In genomic region chr11:117366426-117366825, GRCm38 (mm10) we compare ENCODE assay signal across 8 mouse cellular contexts.
DNase-seq lines count a peak whose midpoint lies in the region; ATAC-seq and TF ChIP-seq lines count a peak whose summit lies in the region.

No protein-coding gene starts in this region.

- H3K4me1 ChIP-seq in G1E (ENCODE audit: insufficient read depth, low read depth, low read length): no peaks in the 10 kb centered on the region
- no peaks in the 10 kb centered on the region for H3K4me1 ChIP-seq in hindbrain, postnatal 0 days (ENCODE audit: insufficient read depth, low read length)

- 21% methylated on average over 3 of the region's 3 CpGs for WGBS in hindbrain, postnatal 0 days

- peaks cover 18% of the 10 kb centered on the region; the same call in 1 of the 2 replicates for H3K27me3 ChIP-seq in G1E (ENCODE audit: insufficient read depth, low read length)
- no peaks in the 10 kb centered on the region for H3K27me3 ChIP-seq in hindbrain, postnatal 0 days (ENCODE audit: insufficient read depth, low read length)

- no peaks in the 10 kb centered on the region for H3K9me3 ChIP-seq in G1E (replicated peaks)
- no peaks in the 10 kb centered on the region for H3K9me3 ChIP-seq in hindbrain, postnatal 0 days (ENCODE audit: low read length)

- no peak overlapping the region for H3K27ac ChIP-seq in layer of hippocampus, adult 2 months
- H3K27ac ChIP-seq in hindbrain, postnatal 0 days: no peak overlapping the region

- H3K36me3 ChIP-seq in G1E (replicated peaks): peaks cover 23% of the 10 kb centered on the region
- H3K36me3 ChIP-seq in hindbrain, postnatal 0 days (ENCODE audit: insufficient read depth, low read length): peaks cover 3% of the 10 kb centered on the region; the same call in 1 of the 2 replicates

- peak; percentile 82 for TF ChIP-seq CTCF in layer of hippocampus, adult 2 months (conservative IDR thresholded peaks at IDR 0.05)
- TF ChIP-seq CTCF in G1E (IDR thresholded peaks at IDR 0.05; ENCODE audit: low read depth, low read length): peak; percentile 28
- peak; percentile 89 for TF ChIP-seq CTCF in hindbrain, postnatal 0 days (IDR thresholded peaks at IDR 0.05; ENCODE audit: low read depth)

- H3K4me3 ChIP-seq in layer of hippocampus, adult 2 months: no peak overlapping the region
- no peak overlapping the region for H3K4me3 ChIP-seq in G1E (ENCODE audit: low read depth, low read length)
- no peak overlapping the region for H3K4me3 ChIP-seq in hindbrain, postnatal 0 days (ENCODE audit: low read length)

- H3K4me2 ChIP-seq in hindbrain, postnatal 0 days (ENCODE audit: low read depth, low read length): no peak overlapping the region

- H3K9ac ChIP-seq in hindbrain, postnatal 0 days (replicated peaks; ENCODE audit: low read length): no peak overlapping the region

- peak; percentile 57 for DNase-seq in adrenal gland, postnatal 25 days
- DNase-seq in adrenal gland, postnatal 4 days (ENCODE audit: low spot score in 2 of 2): no peak
- DNase-seq in layer of hippocampus, adult 2 months (ENCODE audit: low spot score in 2 of 2): peak in 1 of 2 experiments; percentile 56
- no peak for DNase-seq in layer of hippocampus, adult 9-11 months
- peak; percentile 36 for DNase-seq in G1E (ENCODE audit: low spot score)
- peak; percentile 79 for DNase-seq in hindbrain, postnatal 0 days (ENCODE audit: low spot score)
- DNase-seq in spleen, adult 12 weeks (ENCODE audit: low spot score): no peak
- no peak for DNase-seq in layer of hippocampus, postnatal 36 days

- ATAC-seq in G1E (ENCODE audit: extremely low read depth, insufficient number of reproducible peaks, low FRiP score, poor library complexity, severe bottlenecking): no peak
- no peak for ATAC-seq in hindbrain, postnatal 0 days

Comparison
In these comparisons a context has a peak if more than half of its experiments do, and no peak if none do; other contexts are left out.
1. DNase-seq: peak in adrenal gland, postnatal 25 days (single experiment), G1E (single experiment) and hindbrain, postnatal 0 days (single experiment); none in adrenal gland, postnatal 4 days (0 of 2), layer of hippocampus, adult 9-11 months (single experiment), spleen, adult 12 weeks (single experiment) and layer of hippocampus, postnatal 36 days (0 of 2).
2. CTCF ChIP-seq: peak in every context shown above with its lines; median percentile 89 in hindbrain, postnatal 0 days; 82 in layer of hippocampus, adult 2 months; 28 in G1E.